Mouse (Mus musculus): ENCODE results near the gene Wdr54. TPM values are rescaled to one million over a fixed set of nuclear protein-coding genes. Genes with fewer than 3 reads are reported as not detected.
"Not testable (repeated sequence)": the region's sequence is repeated elsewhere in the genome, so short reads cannot be mapped to it uniquely, and the experiment has no call there.

The Wdr54 gene
- polyA plus RNA-seq, 1 experiment from 2014 or later, result 14.6 TPM

DNA sequence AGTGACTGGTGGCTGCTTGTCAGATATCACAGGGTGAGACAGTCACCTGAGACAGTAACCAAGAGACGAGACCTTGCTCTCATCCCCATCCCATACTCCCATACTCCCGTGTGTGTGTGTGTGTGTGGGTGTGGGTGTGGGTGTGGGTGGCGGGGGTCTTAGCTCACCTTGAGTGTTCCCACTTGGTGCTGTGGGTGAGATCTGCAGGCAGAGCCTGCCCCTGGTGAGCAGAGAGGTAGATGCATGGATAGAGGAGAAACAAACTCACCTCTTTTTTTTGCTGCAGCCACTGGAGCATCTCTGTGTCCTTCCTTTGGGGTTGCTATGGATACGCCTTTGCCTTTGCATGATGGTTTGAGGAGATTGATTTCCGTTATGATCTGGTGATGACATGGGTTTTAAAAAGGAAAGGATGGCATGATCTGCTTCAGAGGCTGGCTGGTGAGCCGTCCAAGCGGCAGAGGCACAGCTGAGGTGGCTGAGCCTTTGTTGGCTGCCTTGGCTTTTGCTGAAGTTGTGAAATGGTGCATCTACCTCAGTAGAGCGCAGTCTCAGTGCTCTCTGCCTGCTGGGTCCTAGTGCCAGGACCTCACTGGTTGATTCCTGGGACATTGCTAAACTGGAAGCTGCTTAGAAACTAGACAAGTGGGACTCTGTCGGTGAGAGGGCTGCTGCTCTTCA, 16.2 kb upstream of the Wdr54 start:
- no peak for DNase-seq (ENCODE audit: low spot score)
- 57% methylated on average over 9 of the region's 9 CpGs for WGBS
- no peak overlapping the region for H3K4me3 ChIP-seq
- no peaks in the 10 kb centered on the region for H3K27me3 ChIP-seq (ENCODE audit: low read depth, poor library complexity, severe bottlenecking)
- H3K9me3 ChIP-seq (replicated peaks), result no peaks in the 10 kb centered on the region
- peaks cover 29% of the 10 kb centered on the region for H3K4me1 ChIP-seq
- peak overlapping the region; percentile 38; the same call in 1 of the 2 replicates for H3K27ac ChIP-seq (replicated peaks)
- H3K36me3 ChIP-seq, result peaks cover 7% of the 10 kb centered on the region

DNA sequence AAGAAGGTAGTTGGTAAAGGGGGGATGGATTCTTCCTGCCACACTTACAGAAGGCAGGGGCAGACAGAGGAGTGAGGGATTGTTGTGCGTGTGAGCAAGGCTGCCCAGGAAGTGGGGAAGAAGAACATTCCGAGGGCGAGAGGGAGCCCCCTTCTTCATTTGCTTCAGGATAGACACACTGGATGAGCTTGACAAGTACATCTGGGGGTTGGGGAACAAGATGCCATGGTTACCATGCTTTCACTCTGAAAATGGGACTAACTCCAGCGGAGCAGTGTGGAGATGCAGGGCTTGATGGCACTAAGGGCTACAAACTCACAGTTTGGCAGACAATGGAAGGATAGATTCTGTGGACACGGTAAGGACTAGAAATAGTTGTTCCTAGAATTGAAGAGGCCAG, 14.9 kb upstream of the Wdr54 start:
- Histone ChIP-seq H3K36me3 (peaks cover 2% of the 10 kb centered on the region; the same call in 1 of the 2 replicates), H3K4me1 (peaks cover 40% of the 10 kb centered on the region), H3K4me3 (no peak overlapping the region), H3K27ac (replicated peaks) (no peak overlapping the region), H3K9me3 (replicated peaks) (no peaks in the 10 kb centered on the region), H3K27me3 (ENCODE audit: low read depth, poor library complexity, severe bottlenecking) (no peaks in the 10 kb centered on the region)
- no peak for DNase-seq (ENCODE audit: low spot score)
- WGBS, result 81% methylated on average over 5 of the region's 5 CpGs

DNA sequence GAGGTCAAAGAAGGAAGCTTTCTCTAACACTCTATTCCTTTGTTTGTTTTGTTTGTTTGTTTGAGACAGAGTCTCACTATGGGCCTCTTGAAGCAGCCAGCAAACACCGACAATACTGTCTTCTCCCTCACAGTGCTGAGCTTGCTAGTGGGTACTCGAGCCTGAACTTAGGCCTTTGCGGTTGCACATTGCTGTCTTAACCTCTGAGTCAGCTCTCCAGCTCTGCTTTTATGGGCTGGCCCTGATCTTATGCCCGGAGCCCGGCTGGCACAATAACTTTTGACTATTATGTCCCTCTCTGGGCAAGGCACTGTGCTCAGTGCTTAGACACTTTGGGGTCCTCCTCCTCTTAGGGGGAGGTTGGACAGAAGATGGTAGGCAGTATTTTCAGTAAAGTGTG, 13.7 kb upstream of the Wdr54 start:
- no peaks in the 10 kb centered on the region for H3K9me3 ChIP-seq (replicated peaks)
- no peaks in the 10 kb centered on the region; the same call in 1 of the 2 replicates for H3K36me3 ChIP-seq
- peaks cover 45% of the 10 kb centered on the region for H3K4me1 ChIP-seq
- H3K27me3 ChIP-seq (ENCODE audit: low read depth, poor library complexity, severe bottlenecking), result no peaks in the 10 kb centered on the region
- no peak overlapping the region for H3K27ac ChIP-seq (replicated peaks)
- 88% methylated on average over 5 of the region's 5 CpGs for WGBS
- H3K4me3 ChIP-seq, result no peak overlapping the region
- no peak for DNase-seq (ENCODE audit: low spot score)

DNA sequence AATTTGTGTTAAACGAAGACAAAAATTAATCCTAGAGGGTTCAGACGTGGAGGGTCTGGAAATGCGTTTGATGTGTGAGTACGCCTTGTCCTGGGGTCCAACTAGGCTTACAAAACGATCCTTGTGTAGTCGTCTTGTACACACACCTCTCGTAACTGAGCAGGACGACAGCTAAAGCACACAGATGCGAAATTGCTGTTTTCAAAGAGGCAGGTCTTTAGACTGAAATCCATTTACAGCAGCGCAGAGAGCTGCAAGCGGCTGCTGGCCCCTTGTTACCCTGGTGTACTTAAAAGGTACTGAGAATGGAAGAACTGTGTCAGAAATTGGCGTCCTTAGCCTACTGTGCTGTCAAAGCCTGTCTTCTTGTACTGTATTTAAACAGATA, 10.0 kb upstream of the Wdr54 start:
- no peaks in the 10 kb centered on the region for H3K9me3 ChIP-seq (replicated peaks)
- DNase-seq (ENCODE audit: low spot score), result no peak
- H3K36me3 ChIP-seq, result no peaks in the 10 kb centered on the region; the same call in 1 of the 2 replicates
- peaks cover 24% of the 10 kb centered on the region for H3K27me3 ChIP-seq (ENCODE audit: low read depth, poor library complexity, severe bottlenecking)
- peak overlapping the region; percentile 98 for H3K27ac ChIP-seq (replicated peaks)
- H3K4me1 ChIP-seq, result peaks cover 50% of the 10 kb centered on the region
- H3K4me3 ChIP-seq, result peak overlapping the region; percentile 72
- WGBS, result 2% methylated on average over 12 of the region's 12 CpGs

DNA sequence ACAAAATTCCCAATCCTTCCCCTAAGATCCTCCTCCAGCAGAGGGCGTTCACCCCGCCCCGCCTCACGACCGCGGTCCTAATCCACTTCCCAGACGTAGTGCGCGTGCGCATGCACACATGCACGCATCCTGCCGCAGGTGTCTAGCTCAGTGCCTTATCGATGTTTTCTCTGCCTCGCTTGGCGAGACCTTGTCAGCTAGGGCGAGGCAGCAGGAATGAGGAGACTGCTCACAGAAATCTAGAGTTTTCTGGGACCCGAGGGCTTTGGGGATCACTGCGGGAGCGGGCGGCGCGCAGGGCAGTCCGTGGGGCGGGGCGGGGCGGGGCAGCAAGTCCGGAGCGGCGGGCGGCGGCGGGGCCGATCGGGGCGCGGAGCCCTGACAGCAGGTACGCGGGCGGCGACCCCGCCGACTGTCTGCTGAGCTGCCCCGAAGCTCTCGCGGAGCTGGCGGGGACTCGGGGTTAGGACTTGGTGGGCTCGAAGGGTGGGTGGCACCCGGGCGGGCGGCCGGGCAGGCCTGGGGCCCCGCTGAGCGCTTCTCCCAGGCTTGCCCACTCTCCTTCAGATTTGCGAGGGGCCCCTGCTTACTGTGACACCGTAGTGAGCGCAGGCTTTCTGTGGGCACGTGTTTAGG, 9.5 kb upstream of the Wdr54 start, which contains the start of gene Dctn1:
Gene Dctn1 (plus strand): TSS at position 314 of the 636 bp plus-strand sequence.
- Histone ChIP-seq H3K36me3 (no peaks in the 10 kb centered on the region; the same call in 1 of the 2 replicates), H3K27me3 (ENCODE audit: low read depth, poor library complexity, severe bottlenecking) (peaks cover 29% of the 10 kb centered on the region), H3K27ac (replicated peaks) (peak within 1 kb of the TSS; percentile 98), H3K9me3 (replicated peaks) (no peaks in the 10 kb centered on the region), H3K4me1 (peaks cover 48% of the 10 kb centered on the region), H3K4me3 (peak within 1 kb of the TSS; percentile 72)
- under 1% methylated on average over 58 of the region's 58 CpGs for WGBS
- DNase-seq (ENCODE audit: low spot score), result peak; percentile 94

DNA sequence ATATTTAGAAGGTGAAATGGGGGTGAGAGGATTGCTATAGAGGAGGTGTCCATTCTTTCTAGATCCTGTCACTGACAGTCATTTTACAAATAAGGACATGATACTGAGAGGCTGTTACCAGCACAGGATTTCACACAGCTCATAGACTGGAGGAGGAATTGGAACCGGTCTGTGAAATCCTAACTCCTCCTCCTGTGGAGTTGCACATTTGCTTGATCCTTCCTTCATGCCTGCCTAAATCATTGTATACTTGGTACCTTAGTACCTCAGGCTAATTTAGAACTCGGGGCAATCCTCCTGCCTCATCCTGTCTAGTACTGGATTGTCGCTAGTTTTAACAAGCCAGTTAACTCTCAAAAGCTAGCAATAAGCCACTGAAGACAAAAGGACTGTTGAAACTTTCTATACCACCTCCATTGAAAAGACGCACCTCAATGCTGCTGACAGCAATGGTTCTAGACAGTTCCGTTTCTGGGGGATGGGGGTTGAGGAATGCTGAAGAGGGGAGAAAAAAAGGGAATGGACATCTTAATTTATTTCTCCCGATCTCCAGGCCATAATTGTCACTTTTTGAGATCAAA, 8.9 kb upstream of the Wdr54 start:
- DNase-seq (ENCODE audit: low spot score), result no peak
- peak overlapping the region; percentile 98 for H3K27ac ChIP-seq (replicated peaks)
- H3K4me1 ChIP-seq, result peaks cover 48% of the 10 kb centered on the region
- no peaks in the 10 kb centered on the region for H3K9me3 ChIP-seq (replicated peaks)
- WGBS, result 9% methylated on average over 6 of the region's 6 CpGs
- peak overlapping the region; percentile 72 for H3K4me3 ChIP-seq
- peaks cover 35% of the 10 kb centered on the region for H3K27me3 ChIP-seq (ENCODE audit: low read depth, poor library complexity, severe bottlenecking)
- no peaks in the 10 kb centered on the region; the same call in 1 of the 2 replicates for H3K36me3 ChIP-seq

DNA sequence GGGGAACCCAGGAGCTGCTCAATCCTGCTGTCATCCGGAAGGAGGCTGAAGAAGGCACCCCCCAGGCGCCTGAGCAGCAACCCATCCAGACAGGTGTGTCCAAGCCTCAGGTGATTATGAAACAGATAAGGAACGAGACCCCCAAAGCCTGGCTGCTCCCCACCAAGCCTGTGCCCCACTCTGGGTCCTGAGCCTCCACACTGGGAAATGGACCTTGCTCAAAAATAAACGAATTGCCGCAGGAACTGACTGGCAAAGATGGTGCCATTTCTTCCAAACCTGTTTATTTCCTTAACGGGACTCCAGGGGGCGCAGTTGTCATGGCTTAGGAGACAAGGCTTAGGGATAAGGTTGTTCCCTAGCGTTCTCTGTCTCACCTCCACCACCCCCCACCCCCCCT, 6.5 kb upstream of the Wdr54 start:
- DNase-seq (ENCODE audit: low spot score), result peak; percentile 70
- 0% methylated on average over 8 of the region's 8 CpGs for WGBS
- no peaks in the 10 kb centered on the region for H3K9me3 ChIP-seq (replicated peaks)

DNA sequence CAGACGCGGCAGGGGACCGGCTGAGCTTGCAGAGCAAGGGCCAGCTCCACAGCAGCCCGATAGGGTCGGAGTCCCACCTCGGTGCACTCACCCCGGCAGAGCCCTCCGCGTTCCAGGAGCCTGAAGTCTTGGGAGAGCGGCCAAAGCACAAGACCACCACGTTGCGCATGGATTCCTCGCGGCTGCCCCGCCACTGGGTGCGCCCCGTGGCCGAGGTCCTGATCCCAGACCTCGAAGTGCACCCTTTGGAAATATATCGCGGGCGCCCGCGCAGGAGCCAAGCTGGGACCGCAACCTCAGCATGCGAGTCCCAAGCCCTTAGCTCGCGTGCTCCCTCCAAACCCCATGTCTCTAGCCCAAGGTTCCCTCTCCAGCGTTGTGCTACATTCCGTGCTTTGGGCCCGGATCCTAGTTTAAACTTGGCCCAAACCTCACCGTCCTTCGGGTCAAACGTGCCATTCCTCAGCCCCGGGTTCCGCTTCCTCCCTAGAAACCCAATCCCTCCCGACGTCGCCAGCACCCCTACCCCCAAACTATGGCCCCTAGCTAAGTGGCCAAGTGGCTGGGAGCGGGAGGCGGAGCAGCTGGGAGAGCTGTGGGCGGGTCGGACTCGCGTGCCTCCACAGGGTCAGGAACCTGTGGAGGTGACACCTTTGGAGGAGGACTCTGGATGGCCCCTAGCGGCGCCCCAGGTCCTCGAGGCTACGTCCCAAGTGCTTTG, 5.9 kb upstream of the Wdr54 start:
- Histone ChIP-seq H3K9me3 (replicated peaks) (no peaks in the 10 kb centered on the region), H3K27me3 (ENCODE audit: low read depth, poor library complexity, severe bottlenecking) (peaks cover 44% of the 10 kb centered on the region), H3K27ac (replicated peaks) (peak overlapping the region; percentile 50; the same call in 1 of the 2 replicates), H3K4me1 (peaks cover 39% of the 10 kb centered on the region), H3K4me3 (peak overlapping the region; percentile 48), H3K36me3 (no peaks in the 10 kb centered on the region)
- DNase-seq (ENCODE audit: low spot score), result peak; percentile 50
- WGBS, result under 1% methylated on average over 49 of the region's 49 CpGs

More for the DNA sequence above, 6.5 kb upstream of the Wdr54 start:
- H3K27ac ChIP-seq (replicated peaks), result no peak overlapping the region
- H3K4me3 ChIP-seq, result peak overlapping the region; percentile 48
- H3K4me1 ChIP-seq, result peaks cover 44% of the 10 kb centered on the region
- peaks cover 41% of the 10 kb centered on the region for H3K27me3 ChIP-seq (ENCODE audit: low read depth, poor library complexity, severe bottlenecking)
- H3K36me3 ChIP-seq, result no peaks in the 10 kb centered on the region

DNA sequence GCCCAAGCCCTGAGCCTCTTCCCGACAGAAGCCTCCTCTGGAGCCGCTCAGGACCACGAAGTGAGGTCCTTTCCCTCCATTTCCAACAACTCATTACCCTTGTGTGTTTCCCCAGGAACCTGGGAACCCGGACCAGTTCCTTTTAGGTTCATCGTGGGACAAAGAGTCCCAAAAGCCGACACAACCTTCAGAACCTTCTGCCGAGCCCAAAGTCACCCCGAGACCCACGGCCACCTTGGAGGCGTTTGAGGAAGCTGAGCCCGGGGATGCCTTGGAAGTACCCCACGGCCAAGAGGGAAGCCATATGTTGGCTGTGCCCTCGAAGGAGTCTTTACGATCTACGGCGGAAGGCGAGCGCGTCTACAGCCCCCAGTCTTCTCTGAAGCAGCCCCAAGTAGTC, 5.2 kb upstream of the Wdr54 start:
- H3K27ac ChIP-seq (replicated peaks), result no peak overlapping the region
- DNase-seq (ENCODE audit: low spot score), result no peak
- H3K4me3 ChIP-seq, result peak overlapping the region; percentile 48
- whole genome bisulfite sequencing, result 6% methylated on average over 19 of the region's 19 CpGs
- H3K9me3 ChIP-seq (replicated peaks), result no peaks in the 10 kb centered on the region
- peaks cover 47% of the 10 kb centered on the region for H3K27me3 ChIP-seq (ENCODE audit: low read depth, poor library complexity, severe bottlenecking)
- peaks cover 37% of the 10 kb centered on the region for H3K4me1 ChIP-seq
- no peaks in the 10 kb centered on the region for H3K36me3 ChIP-seq

DNA sequence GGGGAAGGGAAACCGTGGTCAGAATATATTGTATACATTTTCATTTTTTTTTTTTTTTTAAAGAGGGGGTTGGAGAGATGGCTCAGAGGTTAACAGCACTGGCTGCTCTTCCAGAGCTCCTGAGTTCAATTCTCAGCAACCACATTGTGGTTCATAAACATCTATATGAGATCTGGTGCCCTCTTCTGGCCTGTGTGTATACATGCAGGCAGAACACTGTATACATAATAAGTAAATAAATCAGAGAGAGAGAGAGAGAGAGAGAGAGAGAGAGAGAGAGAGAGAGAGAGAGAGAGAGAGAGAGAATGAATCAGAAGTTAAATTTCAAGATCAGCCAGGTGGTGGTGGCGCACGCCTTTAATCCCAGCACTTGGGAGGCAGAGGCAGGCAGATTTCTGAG, 3.3 kb upstream of the Wdr54 start:
- H3K27me3 ChIP-seq (ENCODE audit: low read depth, poor library complexity, severe bottlenecking), result peaks cover 60% of the 10 kb centered on the region
- not testable (repeated sequence) for H3K36me3 ChIP-seq; H3K27ac ChIP-seq (replicated peaks); H3K4me3 ChIP-seq; H3K9me3 ChIP-seq (replicated peaks); DNase-seq (ENCODE audit: low spot score)
- 34% methylated on average over 3 of the region's 3 CpGs for WGBS
- peaks cover 45% of the 10 kb centered on the region for H3K4me1 ChIP-seq

DNA sequence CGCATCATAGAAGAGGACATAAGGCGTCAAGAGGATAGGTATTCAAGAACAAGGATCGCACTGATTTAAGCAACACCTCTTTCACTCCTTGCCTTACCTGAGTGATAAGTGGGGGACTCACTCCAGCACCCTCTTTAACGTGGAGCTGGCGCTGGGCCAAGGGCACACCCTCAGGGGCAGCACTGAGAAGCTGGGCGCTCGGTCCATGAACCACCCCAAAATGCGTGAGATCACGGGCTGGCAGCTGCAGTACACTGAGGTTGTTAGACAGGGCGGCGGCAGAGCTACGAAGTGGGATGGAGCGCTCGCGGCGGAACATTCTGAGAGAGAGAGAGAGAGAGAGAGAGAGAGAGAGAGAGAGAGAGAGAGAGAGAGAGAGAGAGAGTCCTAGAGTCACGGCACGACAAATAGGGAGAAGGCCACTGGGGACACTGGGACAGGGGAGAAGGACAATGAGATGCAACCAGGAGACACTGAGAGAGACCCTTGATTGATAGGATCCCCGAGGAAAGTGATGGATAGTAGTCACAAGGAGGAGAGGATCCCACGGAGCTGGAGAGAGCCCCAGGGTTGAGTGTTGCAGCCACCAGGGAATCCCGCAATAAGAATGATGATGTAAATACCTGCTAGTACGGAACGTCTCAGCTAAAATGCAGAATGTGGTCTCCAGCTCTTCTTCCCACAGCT, 502 bp downstream of the Wdr54 start:
- peak overlapping the region; percentile 71 for H3K4me3 ChIP-seq
- peak overlapping the region; percentile 84 for H3K27ac ChIP-seq (replicated peaks)
- H3K27me3 ChIP-seq (ENCODE audit: low read depth, poor library complexity, severe bottlenecking), result peaks cover 34% of the 10 kb centered on the region
- no peak for DNase-seq (ENCODE audit: low spot score)
- no peaks in the 10 kb centered on the region for H3K9me3 ChIP-seq (replicated peaks)
- H3K4me1 ChIP-seq, result peaks cover 46% of the 10 kb centered on the region
- peaks cover 34% of the 10 kb centered on the region for H3K36me3 ChIP-seq
- 9% methylated on average over 23 of the region's 23 CpGs for WGBS

DNA sequence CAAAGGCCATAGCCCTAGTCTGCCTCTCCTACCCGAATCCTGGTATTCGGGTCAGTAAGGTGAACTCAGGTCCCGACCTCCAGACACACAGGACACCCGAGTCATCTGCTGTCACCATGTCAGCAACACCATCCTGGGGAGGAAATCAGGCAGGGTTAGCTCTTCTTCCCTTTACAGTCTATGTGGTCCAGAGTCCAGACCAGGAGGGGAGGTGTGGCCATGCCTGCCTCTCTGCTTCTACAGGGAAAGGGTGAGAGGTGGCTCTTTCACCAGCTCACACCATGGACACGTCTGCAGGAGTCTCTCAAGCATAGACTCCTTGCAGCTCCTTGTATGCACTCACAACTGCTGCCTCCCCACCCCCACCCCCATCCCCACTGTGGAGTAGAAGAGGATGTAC, 2.7 kb downstream of the Wdr54 start:
- DNase-seq (ENCODE audit: low spot score), result no peak
- Histone ChIP-seq H3K9me3 (replicated peaks) (no peaks in the 10 kb centered on the region), H3K4me3 (no peak overlapping the region), H3K27me3 (ENCODE audit: low read depth, poor library complexity, severe bottlenecking) (peaks cover 23% of the 10 kb centered on the region), H3K27ac (replicated peaks) (no peak overlapping the region), H3K36me3 (peaks cover 57% of the 10 kb centered on the region), H3K4me1 (peaks cover 49% of the 10 kb centered on the region)
- WGBS, result 80% methylated on average over 5 of the region's 5 CpGs

All from midbrain, embryonic 10.5 days (tissue).